Mouse (Mus musculus): ENCODE data around the gene Cbx8. TPM values are rescaled to one million over a fixed set of nuclear protein-coding genes. Genes with fewer than 3 reads are reported as not detected.
A peak's percentile ranks its signal among the peaks of the same experiment; 100 is the strongest.

Cbx8 gene
- polyA plus RNA-seq, 1 experiment from 2014 or later = 9.8 TPM

DNA sequence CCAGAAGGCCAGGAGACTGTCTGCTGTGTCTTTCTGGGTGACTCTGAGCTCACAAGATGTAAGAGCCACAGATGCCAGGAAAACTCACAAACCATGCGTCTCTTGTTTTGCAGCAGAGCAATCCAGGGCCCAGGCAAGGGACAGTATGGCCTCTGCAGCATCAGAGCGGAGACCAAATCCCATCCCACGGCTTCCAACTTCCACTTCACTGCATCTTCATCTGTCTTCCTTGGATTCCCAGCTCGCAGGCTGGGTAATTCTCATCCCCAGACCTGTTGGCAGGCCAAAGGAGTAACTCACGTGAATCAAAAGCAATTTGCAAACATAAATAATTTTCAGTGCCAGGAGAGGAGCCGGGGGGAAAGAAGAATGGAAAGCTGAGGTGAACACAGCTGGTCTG is 32.2 kb upstream of the Cbx8 start:
- Histone ChIP-seq H3K4me1 (peaks cover 15% of the 10 kb centered on the region), H3K9me3 (replicated peaks) (0 out of 2 replicates have a peak, but pooled peaks cover 3% of the 10 kb centered on the region), H3K27ac (no peak overlapping the region), H3K36me3 (ENCODE audit: poor library complexity, severe bottlenecking) (no peaks in the 10 kb centered on the region; the same call in 1 of the 2 replicates), H3K4me2 (no peak overlapping the region), H3K27me3 (no peaks in the 10 kb centered on the region), H3K9ac (no peak overlapping the region), H3K4me3 (no peak overlapping the region)
- 52% methylated on average over 6 of the region's 6 CpGs for WGBS
- no peak for ATAC-seq

DNA sequence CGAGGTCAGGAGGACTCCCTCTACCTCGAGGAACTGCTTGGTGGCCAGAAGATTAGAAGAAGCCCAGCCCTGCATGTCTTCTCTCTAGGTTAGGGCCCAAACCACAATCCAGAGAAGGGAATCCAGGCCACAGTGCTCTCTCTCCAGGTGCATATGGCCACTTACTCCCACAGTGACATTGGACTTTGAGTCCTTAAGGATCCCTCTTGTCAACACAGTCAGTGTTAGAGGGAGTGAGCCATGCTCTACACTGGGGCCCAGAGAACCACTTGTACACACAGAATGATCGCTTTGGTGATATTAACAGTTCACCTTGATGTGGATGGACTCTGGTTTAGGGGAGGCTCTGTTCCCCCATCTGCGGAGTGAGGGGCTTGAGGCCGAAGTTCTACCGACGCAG is 31.5 kb upstream of the Cbx8 start:
- Histone ChIP-seq H3K27ac (no peak overlapping the region), H3K4me3 (no peak overlapping the region), H3K36me3 (ENCODE audit: poor library complexity, severe bottlenecking) (no peaks in the 10 kb centered on the region), H3K4me2 (no peak overlapping the region), H3K27me3 (no peaks in the 10 kb centered on the region), H3K4me1 (peaks cover 10% of the 10 kb centered on the region; the same call in 1 of the 2 replicates), H3K9ac (no peak overlapping the region), H3K9me3 (replicated peaks) (0 out of 2 replicates have a peak, but pooled peaks cover 3% of the 10 kb centered on the region)
- no peak for ATAC-seq
- WGBS = 89% methylated on average over 7 of the region's 7 CpGs

DNA sequence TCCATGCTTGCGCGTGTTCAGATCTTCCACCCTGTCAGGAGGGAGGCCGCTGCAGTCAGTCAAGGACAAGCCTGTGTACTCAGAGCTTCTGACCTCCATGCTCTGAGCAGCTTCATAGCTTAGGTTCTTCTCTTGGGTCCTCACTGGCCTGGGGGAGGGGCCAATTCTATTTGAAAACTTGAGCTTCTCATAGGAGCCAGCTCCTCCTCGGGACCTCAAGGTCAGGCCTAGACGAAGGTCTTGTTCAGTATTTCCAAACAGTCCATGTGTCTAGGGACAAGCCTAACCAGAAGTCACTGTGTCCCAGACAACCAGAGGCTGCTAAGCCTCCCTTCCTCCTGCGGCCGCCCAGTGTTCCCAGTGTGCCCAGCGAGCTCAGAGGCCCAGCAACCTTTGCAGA is 26.1 kb upstream of the Cbx8 start:
- peaks cover 10% of the 10 kb centered on the region; the same call in 1 of the 2 replicates for H3K27me3 ChIP-seq
- 82% methylated on average over 8 of the region's 8 CpGs for WGBS
- ATAC-seq = no peak
- no peak overlapping the region for H3K27ac ChIP-seq
- no peak overlapping the region for H3K4me2 ChIP-seq
- H3K4me1 ChIP-seq = no peaks in the 10 kb centered on the region
- no peak overlapping the region for H3K9ac ChIP-seq
- no peak overlapping the region for H3K4me3 ChIP-seq
- H3K36me3 ChIP-seq (ENCODE audit: poor library complexity, severe bottlenecking) = no peaks in the 10 kb centered on the region
- 0 out of 2 replicates have a peak, but pooled peaks cover 3% of the 10 kb centered on the region for H3K9me3 ChIP-seq (replicated peaks)

DNA sequence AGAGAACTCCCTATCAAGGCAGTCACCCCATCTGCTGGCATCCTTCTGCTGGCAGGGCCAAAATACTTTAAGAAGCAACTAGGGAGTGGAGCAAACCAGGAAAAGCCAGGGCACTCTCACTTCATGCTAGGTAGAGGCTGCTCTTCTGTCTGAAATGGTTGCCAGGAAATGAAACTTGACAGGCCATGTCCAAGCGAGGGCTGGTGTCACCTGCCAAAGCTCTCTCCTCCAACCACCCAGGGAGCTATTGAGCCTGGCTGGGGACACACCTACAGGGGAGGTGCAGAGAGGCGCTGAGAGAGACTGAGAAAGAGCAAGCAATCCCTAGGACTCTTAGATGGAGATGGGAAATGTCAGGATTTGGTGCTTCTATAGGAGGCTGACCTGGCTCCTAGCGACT is 18.5 kb upstream of the Cbx8 start:
- H3K9me3 ChIP-seq (replicated peaks) = no peaks in the 10 kb centered on the region
- 0 out of 2 replicates have a peak overlapping the region, but pooled peaks have one; percentile 95 for H3K4me2 ChIP-seq
- no peak overlapping the region for H3K27ac ChIP-seq
- WGBS = 5% methylated on average over 3 of the region's 3 CpGs
- H3K27me3 ChIP-seq = peaks cover 74% of the 10 kb centered on the region
- H3K9ac ChIP-seq = no peak overlapping the region
- H3K4me3 ChIP-seq = no peak overlapping the region
- H3K4me1 ChIP-seq = peaks cover 46% of the 10 kb centered on the region
- ATAC-seq = no peak
- H3K36me3 ChIP-seq (ENCODE audit: poor library complexity, severe bottlenecking) = no peaks in the 10 kb centered on the region

DNA sequence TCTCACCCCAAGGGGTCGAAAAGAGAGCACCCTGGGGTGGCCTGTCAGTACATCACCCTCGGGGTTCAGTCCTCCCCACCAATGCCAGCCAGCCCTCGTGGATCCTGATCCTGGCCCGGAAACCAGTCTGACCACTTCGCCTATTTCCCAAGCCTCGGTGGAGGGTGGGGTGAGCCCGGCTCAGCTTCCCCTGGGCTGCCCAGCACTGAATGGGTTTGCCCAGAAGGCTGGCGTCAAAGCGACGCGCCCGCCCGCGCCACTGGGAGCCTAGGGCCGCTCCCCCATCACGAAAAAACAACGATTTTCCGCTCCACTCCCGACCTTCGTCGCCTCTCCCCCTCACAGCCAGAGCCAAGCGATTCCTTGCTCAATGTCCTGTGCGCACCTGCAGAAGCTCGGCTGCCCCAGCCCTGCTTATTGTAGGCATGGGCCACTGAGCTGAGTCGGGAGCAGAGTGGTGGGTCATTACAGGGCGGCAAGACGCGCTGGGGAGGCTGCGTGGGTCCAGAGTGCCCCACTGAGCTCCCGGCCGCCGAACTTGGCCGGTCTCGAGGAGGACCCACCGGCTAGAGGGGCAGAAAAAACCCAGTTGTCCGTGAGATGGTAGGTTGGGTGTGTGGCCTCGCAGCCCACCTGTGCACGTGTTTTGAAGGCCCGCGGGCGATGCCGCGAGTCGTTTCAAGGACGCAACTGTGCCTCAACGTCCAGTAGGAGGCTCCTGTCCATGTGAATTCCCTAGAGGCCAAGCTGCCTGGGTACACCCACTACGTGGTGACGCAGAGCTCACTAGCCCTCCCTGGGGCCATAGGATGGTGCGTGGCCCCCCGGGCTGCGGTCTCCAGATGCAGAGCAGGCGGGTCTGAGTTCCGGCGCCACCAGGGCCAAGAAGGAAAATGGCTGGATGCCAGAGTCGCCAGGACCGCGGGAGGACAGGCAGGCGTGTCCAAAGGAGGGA is 17.5 kb upstream of the Cbx8 start:
- Histone ChIP-seq H3K9ac (peak overlapping the region; percentile 27; the same call in 1 of the 2 replicates), H3K4me3 (peak overlapping the region; percentile 19), H3K27me3 (peaks cover 78% of the 10 kb centered on the region), H3K4me1 (peaks cover 52% of the 10 kb centered on the region), H3K27ac (no peak overlapping the region), H3K9me3 (replicated peaks) (no peaks in the 10 kb centered on the region), H3K36me3 (ENCODE audit: poor library complexity, severe bottlenecking) (no peaks in the 10 kb centered on the region), H3K4me2 (peak overlapping the region; percentile 95)
- ATAC-seq = no peak
- 3% methylated on average over 52 of the region's 58 CpGs for WGBS

DNA sequence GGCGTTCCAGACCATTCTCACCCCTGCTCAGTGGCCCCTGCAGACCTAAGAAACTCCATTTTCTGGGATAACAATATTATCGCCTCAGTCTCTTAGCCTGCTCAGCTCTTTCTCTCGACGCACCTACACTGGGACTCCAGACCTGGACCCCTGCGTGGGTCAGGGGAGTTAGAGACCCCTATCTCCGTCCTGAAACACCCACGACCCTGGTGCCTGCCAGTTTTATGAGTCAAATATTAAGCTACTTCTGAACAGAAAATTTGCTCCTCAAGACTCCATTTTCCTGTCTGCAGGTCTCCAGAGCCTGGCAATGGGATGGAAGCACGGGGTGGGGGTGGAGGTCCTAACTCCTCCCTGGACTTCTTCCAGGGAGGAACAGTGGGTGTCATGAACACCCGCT is 16.5 kb upstream of the Cbx8 start:
- Histone ChIP-seq H3K4me2 (peak overlapping the region; percentile 95), H3K27ac (no peak overlapping the region), H3K4me3 (peak overlapping the region; percentile 55), H3K36me3 (ENCODE audit: poor library complexity, severe bottlenecking) (no peaks in the 10 kb centered on the region), H3K9ac (peak overlapping the region; percentile 94), H3K9me3 (replicated peaks) (no peaks in the 10 kb centered on the region), H3K4me1 (peaks cover 61% of the 10 kb centered on the region), H3K27me3 (peaks cover 77% of the 10 kb centered on the region)
- ATAC-seq = no peak
- WGBS = 5% methylated on average over 9 of the region's 9 CpGs

DNA sequence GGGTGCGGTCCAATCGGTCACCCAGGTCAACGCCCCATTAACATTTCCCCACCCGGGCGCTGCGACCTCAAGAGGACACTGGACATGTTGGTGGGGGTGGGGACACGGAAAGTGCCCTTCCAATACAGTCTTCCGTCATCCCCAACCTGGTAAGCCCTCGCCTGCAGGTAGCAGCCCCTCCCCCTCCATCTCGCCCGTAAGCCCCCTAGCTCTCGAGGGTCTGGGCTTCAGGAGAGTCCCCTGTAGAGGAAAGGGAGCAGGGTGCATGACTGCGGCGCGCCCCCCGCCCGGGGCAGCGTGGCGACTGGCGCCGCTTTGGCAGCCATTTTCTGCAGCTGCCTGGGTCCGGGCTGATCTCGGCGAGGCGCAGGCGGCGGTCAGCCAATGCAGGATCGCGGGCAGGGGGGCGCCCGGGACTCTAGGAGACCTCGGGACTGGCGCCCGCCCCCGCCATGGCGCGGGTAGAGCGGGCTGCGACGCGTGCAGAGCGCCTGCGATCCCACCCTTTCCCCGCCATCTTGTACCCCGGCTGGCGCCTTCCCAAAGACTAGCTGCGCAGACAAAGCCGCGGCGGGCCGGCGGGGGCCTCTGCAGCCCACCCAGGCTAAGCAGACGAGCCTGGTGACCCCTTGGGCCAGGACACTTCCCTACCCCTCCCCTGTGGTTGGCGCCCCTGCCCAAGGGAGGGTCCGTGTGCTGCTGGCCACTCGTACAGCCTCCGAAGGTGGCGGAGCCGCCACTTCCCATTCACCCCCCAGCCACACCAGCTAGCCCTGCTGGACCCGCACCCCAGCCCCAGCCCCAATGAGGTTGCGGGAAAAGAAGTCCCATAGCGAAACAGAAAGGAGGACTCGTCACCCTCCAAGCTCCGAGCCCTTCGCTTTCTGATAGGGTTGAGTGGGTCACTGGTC is 15.8 kb upstream of the Cbx8 start:
- no peak for ATAC-seq
- under 1% methylated on average over 62 of the region's 65 CpGs for WGBS
- Histone ChIP-seq H3K27me3 (peaks cover 77% of the 10 kb centered on the region), H3K27ac (peak overlapping the region; percentile 70), H3K4me2 (peak overlapping the region; percentile 95), H3K9me3 (replicated peaks) (no peaks in the 10 kb centered on the region), H3K4me1 (peaks cover 65% of the 10 kb centered on the region), H3K9ac (peak overlapping the region; percentile 94), H3K36me3 (ENCODE audit: poor library complexity, severe bottlenecking) (no peaks in the 10 kb centered on the region), H3K4me3 (peak overlapping the region; percentile 55)

DNA sequence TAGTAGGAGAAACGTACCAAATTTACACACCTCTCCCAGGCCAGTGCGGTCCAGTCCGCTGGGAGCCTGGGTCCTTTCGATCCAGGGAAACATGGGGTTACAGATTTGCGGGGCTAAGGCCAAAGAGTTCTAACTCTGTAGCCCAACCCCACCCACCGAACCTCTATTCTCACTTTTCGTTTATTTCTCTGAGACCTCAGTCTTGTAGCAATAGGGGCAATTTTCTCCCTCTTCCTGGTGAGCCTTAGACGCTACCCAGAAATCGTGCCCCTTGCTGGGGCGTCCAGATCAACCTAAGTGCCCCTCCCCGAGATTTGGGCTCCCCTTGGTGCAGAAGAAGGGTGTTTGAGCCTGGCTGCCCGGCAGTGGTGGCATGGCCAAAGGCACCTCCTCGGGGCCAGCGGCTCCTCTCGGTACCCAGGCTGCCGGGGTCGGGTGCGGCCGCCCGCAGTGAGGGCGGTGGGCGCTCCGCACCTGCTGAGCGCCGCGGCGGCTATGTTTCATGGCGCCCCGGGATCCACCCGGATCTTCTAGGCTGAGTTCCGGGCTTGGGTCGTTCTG is 14.9 kb upstream of the Cbx8 start:
- ATAC-seq = no peak

DNA sequence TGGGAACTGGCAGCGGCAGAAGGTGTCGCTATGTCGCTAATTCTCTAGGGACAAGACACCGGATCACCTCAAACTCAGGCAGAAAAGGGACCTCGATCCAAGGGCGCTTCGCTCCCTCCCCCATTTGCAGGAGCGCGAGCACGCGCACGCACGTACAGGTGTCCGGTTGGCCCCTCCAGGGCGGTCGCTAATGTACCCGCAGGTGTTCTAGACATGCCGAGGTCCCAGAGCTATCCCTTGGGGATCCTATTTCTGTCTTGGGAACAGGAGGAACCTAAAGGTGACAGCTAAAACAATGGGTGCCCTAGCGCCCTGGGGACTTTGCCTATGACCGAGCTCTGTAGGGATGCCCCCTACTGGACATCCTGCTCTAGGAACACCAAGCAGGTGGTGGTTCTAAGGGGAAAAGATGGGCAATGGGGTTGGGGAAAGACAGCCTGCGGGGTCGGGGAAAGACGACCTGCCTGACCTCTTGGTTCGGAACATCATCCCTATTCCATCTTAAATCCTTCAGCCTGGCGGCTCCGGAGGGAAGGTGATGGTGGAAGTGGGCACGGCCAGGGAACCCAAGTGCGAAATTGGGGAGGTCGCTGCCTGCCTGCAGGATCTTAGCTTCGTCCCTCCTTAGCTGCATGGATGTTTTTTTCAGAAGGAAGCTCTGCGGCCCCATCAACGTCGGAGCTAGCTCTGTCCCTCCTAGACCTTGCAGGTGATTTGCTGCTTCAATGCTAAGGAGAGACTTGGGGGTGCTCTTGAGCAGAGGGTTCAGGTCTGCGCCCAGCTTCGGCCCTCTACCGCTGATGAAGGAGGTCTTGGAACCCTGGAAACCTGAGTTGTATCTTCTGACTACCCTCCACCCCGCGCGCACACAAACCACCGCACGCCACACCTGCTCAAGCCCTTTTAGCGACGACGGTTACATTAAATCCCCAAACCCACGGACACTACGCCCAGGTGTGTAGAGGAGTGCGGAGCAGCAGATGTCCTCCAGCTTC is 13.9 kb upstream of the Cbx8 start:
- no peaks in the 10 kb centered on the region for H3K9me3 ChIP-seq (replicated peaks)
- ATAC-seq = no peak
- peaks cover 78% of the 10 kb centered on the region for H3K27me3 ChIP-seq
- WGBS = 2% methylated on average over 47 of the region's 47 CpGs
- H3K36me3 ChIP-seq (ENCODE audit: poor library complexity, severe bottlenecking) = no peaks in the 10 kb centered on the region
- peaks cover 65% of the 10 kb centered on the region for H3K4me1 ChIP-seq
- H3K4me3 ChIP-seq = peak overlapping the region; percentile 55
- H3K4me2 ChIP-seq = peak overlapping the region; percentile 95
- H3K9ac ChIP-seq = peak overlapping the region; percentile 61
- peak overlapping the region; percentile 95 for H3K27ac ChIP-seq

More for the DNA sequence above, 14.9 kb upstream of the Cbx8 start:
- peaks cover 78% of the 10 kb centered on the region for H3K27me3 ChIP-seq
- H3K4me2 ChIP-seq = peak overlapping the region; percentile 95
- 1% methylated on average over 31 of the region's 32 CpGs for WGBS
- H3K4me3 ChIP-seq = peak overlapping the region; percentile 55
- H3K9ac ChIP-seq = peak overlapping the region; percentile 94
- H3K27ac ChIP-seq = no peak overlapping the region
- H3K9me3 ChIP-seq (replicated peaks) = no peaks in the 10 kb centered on the region
- peaks cover 65% of the 10 kb centered on the region for H3K4me1 ChIP-seq
- H3K36me3 ChIP-seq (ENCODE audit: poor library complexity, severe bottlenecking) = no peaks in the 10 kb centered on the region

DNA sequence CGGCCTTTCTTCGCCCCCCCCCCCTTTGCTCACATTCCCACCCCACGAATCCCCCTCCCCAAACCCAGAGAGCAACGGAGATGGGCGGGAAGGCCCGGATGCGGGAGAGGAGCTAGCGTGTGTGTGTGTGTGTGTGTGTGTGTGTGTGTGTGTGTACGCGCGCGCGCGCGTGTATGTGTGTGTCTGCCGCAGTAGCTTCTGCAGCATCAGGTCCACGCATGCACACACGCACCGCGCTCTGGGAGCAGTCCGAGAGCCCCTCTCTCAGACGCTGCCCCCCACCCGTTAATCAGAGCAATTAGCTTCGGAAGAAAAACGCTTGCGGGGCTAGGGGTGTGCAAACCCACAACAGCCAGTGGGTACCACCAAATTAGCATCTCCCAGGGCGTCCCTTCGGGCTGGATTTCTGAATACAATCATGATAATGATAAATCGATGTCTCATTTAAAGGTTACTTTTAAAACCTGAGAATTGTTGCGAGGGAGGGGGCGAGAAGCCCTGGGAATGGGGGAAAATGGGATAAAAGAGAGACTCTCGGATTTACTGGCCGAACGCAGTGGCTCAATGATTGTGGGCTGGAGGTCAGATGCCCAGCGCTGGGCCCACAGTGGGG is 13.1 kb upstream of the Cbx8 start:
- no peaks in the 10 kb centered on the region for H3K9me3 ChIP-seq (replicated peaks)
- H3K27me3 ChIP-seq = peaks cover 78% of the 10 kb centered on the region
- peaks cover 60% of the 10 kb centered on the region for H3K4me1 ChIP-seq
- no peaks in the 10 kb centered on the region for H3K36me3 ChIP-seq (ENCODE audit: poor library complexity, severe bottlenecking)
- H3K4me2 ChIP-seq = peak overlapping the region; percentile 95
- peak; percentile 54 for ATAC-seq
- WGBS = under 1% methylated on average over 22 of the region's 35 CpGs
- peak overlapping the region; percentile 55 for H3K4me3 ChIP-seq
- peak overlapping the region; percentile 61 for H3K9ac ChIP-seq
- H3K27ac ChIP-seq = peak overlapping the region; percentile 95
